ENCODE assay signal across 8 mouse cellular contexts in genomic region chr8:69790364-69790763, GRCm38 (mm10). TPM values are rescaled to one million over a fixed set of nuclear protein-coding genes. Genes with fewer than 3 reads are reported as not detected.
DNase-seq lines count a peak whose midpoint lies in the region; ATAC-seq and TF ChIP-seq lines count a peak whose summit lies in the region.

No protein-coding gene starts in this region.

- TF ChIP-seq CTCF in layer of hippocampus, adult 2 months (conservative IDR thresholded peaks at IDR 0.05): no peak
- no peak for TF ChIP-seq CTCF in liver, adult 2 months (IDR thresholded peaks at IDR 0.05; ENCODE audit: low read depth, low read length)

- no peak for TF ChIP-seq POLR2A in liver, adult 2 months (IDR thresholded peaks at IDR 0.05; ENCODE audit: extremely low read depth, insufficient read depth, low read length)

- peak overlapping the region; percentile 96 for H3K4me3 ChIP-seq in layer of hippocampus, adult 2 months
- peak overlapping the region; percentile 100 for H3K4me3 ChIP-seq in forebrain, embryonic 12.5 days (replicated peaks)
- peak overlapping the region; percentile 96 for H3K4me3 ChIP-seq in liver, adult 2 months (ENCODE audit: insufficient read depth, low read depth, low read length)
- peak overlapping the region; percentile 99 for H3K4me3 ChIP-seq in stomach, embryonic 16.5 days (replicated peaks; ENCODE audit: low read length)

- peaks cover 17% of the 10 kb centered on the region for H3K4me1 ChIP-seq in forebrain, embryonic 12.5 days
- H3K4me1 ChIP-seq in liver, adult 2 months (ENCODE audit: control insufficient read depth, insufficient read depth, low read length): 0 out of 2 replicates have a peak, but pooled peaks cover 6% of the 10 kb centered on the region
- peaks cover 15% of the 10 kb centered on the region for H3K4me1 ChIP-seq in stomach, embryonic 16.5 days (ENCODE audit: control insufficient read depth, insufficient read depth, low read length)

- H3K36me3 ChIP-seq in forebrain, embryonic 12.5 days (replicated peaks): peaks cover 22% of the 10 kb centered on the region
- peaks cover 13% of the 10 kb centered on the region; the same call in 1 of the 2 replicates for H3K36me3 ChIP-seq in liver, adult 2 months (ENCODE audit: control insufficient read depth, insufficient read depth, low read length)
- H3K36me3 ChIP-seq in stomach, embryonic 16.5 days (ENCODE audit: control insufficient read depth, insufficient read depth, low read length): peaks cover 2% of the 10 kb centered on the region; the same call in 1 of the 2 replicates

- DNase-seq in layer of hippocampus, adult 2 months (ENCODE audit: low spot score in 2 of 2): no peak
- DNase-seq in layer of hippocampus, adult 18-20 months (ENCODE audit: low spot score in 2 of 2): no peak
- DNase-seq in Muller cell, postnatal 12 days (ENCODE audit: inconsistent ontology term): peak; percentile 13
- no peak for DNase-seq in liver, adult 2 months (ENCODE audit: extremely low read depth, low read depth, low spot score)
- DNase-seq in frontal cortex, postnatal 25 days (ENCODE audit: low spot score in 2 of 2): no peak
- DNase-seq in cerebellum, adult 9-10 months: no peak

- H3K9me3 ChIP-seq in forebrain, embryonic 12.5 days: no peaks in the 10 kb centered on the region
- H3K9me3 ChIP-seq in stomach, embryonic 16.5 days (replicated peaks; ENCODE audit: control insufficient read depth, low read length): no peaks in the 10 kb centered on the region

- peak; percentile 42 for ATAC-seq in forebrain, embryonic 12.5 days (ENCODE audit: low FRiP score)
- no peak for ATAC-seq in stomach, embryonic 16.5 days (ENCODE audit: insufficient read depth, low FRiP score)

- H3K9ac ChIP-seq in forebrain, embryonic 12.5 days: peak overlapping the region; percentile 93
- H3K9ac ChIP-seq in liver, adult 2 months (ENCODE audit: low read depth, low read length): peak overlapping the region; percentile 50
- H3K9ac ChIP-seq in stomach, embryonic 16.5 days (ENCODE audit: low read length): peak overlapping the region; percentile 98

- H3K27me3 ChIP-seq in forebrain, embryonic 12.5 days: no peaks in the 10 kb centered on the region
- H3K27me3 ChIP-seq in liver, adult 2 months (ENCODE audit: control insufficient read depth, insufficient read depth, low read length): no peaks in the 10 kb centered on the region
- no peaks in the 10 kb centered on the region for H3K27me3 ChIP-seq in stomach, embryonic 16.5 days (ENCODE audit: control insufficient read depth, insufficient read depth, low read length)

- 40% methylated on average over 11 of the region's 11 CpGs for WGBS in forebrain, embryonic 12.5 days
- 17% methylated on average over 11 of the region's 11 CpGs for WGBS in liver, adult 2 months
- WGBS in stomach, embryonic 16.5 days: 30% methylated on average over 11 of the region's 11 CpGs

- H3K79me2 ChIP-seq in liver, adult 2 months (ENCODE audit: control insufficient read depth, insufficient read depth, low read length): peaks cover 6% of the 10 kb centered on the region

- H3K4me2 ChIP-seq in forebrain, embryonic 12.5 days: peak overlapping the region; percentile 75
- H3K4me2 ChIP-seq in stomach, embryonic 16.5 days (ENCODE audit: low read depth, low read length): peak overlapping the region; percentile 71

- H3K27ac ChIP-seq in layer of hippocampus, adult 2 months: peak overlapping the region; percentile 92
- H3K27ac ChIP-seq in forebrain, embryonic 12.5 days: no peak overlapping the region; the same call in 1 of the 2 replicates
- peak overlapping the region; percentile 82 for H3K27ac ChIP-seq in liver, adult 2 months (replicated peaks; ENCODE audit: insufficient read depth, low read depth, low read length)
- H3K27ac ChIP-seq in stomach, embryonic 16.5 days (ENCODE audit: low read length): peak overlapping the region; percentile 86

RNA-seq across cellular contexts. Expression of gene Atp13a1, which starts 0.6 kb away (rescaled TPM):
- 10 to 100 TPM; 40.3 to 41.3 TPM for total RNA-seq in layer of hippocampus, adult 2 months (2021)
- total RNA-seq in layer of hippocampus, adult 18-20 months (2021): 10 to 100 TPM; 36.0 to 37.2 TPM
- polyA plus RNA-seq in forebrain, embryonic 12.5 days (2016; fragmentation: Nextera tagmentation; extraction: Ambion mirVana): 53.5 and 55.3 TPM in 2 replicates
- 19.4 and 29.1 TPM in 2 replicates for total RNA-seq in liver, adult 2 months (2014; rRNA removed)
- 42.6 and 60.1 TPM in 2 replicates for polyA plus RNA-seq in liver, adult 2 months (2012; rRNA removed)
- 45.6 and 46.6 TPM in 2 replicates for polyA plus RNA-seq in stomach, embryonic 16.5 days (2015; fragmentation: Nextera tagmentation; extraction: Ambion mirVana)

RNA-seq across cellular contexts. Expression of gene Zfp866, which starts 0.6 kb away (rescaled TPM):
- 10 to 100 TPM; 28.2 to 28.5 TPM for total RNA-seq in layer of hippocampus, adult 2 months (2021)
- 10 to 100 TPM; 25.6 to 27.0 TPM for total RNA-seq in layer of hippocampus, adult 18-20 months (2021)
- 42.3 and 43.1 TPM in 2 replicates for polyA plus RNA-seq in forebrain, embryonic 12.5 days (2016; fragmentation: Nextera tagmentation; extraction: Ambion mirVana)
- total RNA-seq in liver, adult 2 months (2014; rRNA removed): 13.1 and 13.2 TPM in 2 replicates
- polyA plus RNA-seq in liver, adult 2 months (2012; rRNA removed): 3.3 and 4.6 TPM in 2 replicates
- polyA plus RNA-seq in stomach, embryonic 16.5 days (2015; fragmentation: Nextera tagmentation; extraction: Ambion mirVana): 24.1 and 25.8 TPM in 2 replicates

RNA-seq across cellular contexts. Expression of gene Gm20422, which starts 15.7 kb away (rescaled TPM):
- total RNA-seq in layer of hippocampus, adult 2 months (2021): 1 to 10 TPM; 2.8 to 3.5 TPM
- total RNA-seq in layer of hippocampus, adult 18-20 months (2021): 1 to 10 TPM in 1 of 2 experiments, under 1 TPM in 1; 0.91 to 3.0 TPM
- polyA plus RNA-seq in forebrain, embryonic 12.5 days (2016; fragmentation: Nextera tagmentation; extraction: Ambion mirVana): 0.42 TPM in 1 of 2 replicates, not detected in the other
- total RNA-seq in liver, adult 2 months (2014; rRNA removed): not detected in 2 replicates
- polyA plus RNA-seq in liver, adult 2 months (2012; rRNA removed): not detected in 2 replicates
- polyA plus RNA-seq in stomach, embryonic 16.5 days (2015; fragmentation: Nextera tagmentation; extraction: Ambion mirVana): 0.55 TPM in 1 of 2 replicates, not detected in the other

RNA-seq across cellular contexts. Expression of gene Gmip, which starts 18.1 kb away (rescaled TPM):
- 10 to 100 TPM; 11.1 to 15.7 TPM for total RNA-seq in layer of hippocampus, adult 2 months (2021)
- 10 to 100 TPM; 12.1 to 13.3 TPM for total RNA-seq in layer of hippocampus, adult 18-20 months (2021)
- 17.2 and 17.3 TPM in 2 replicates for polyA plus RNA-seq in forebrain, embryonic 12.5 days (2016; fragmentation: Nextera tagmentation; extraction: Ambion mirVana)
- total RNA-seq in liver, adult 2 months (2014; rRNA removed): 2.2 and 4.2 TPM in 2 replicates
- polyA plus RNA-seq in liver, adult 2 months (2012; rRNA removed): 6.5 and 12.6 TPM in 2 replicates
- 10.0 and 11.0 TPM in 2 replicates for polyA plus RNA-seq in stomach, embryonic 16.5 days (2015; fragmentation: Nextera tagmentation; extraction: Ambion mirVana)

RNA-seq across cellular contexts. Expression of gene Lpar2, which starts 31.9 kb away (rescaled TPM):
- total RNA-seq in layer of hippocampus, adult 2 months (2021): under 1 TPM; 0.47 to 0.64 TPM
- total RNA-seq in layer of hippocampus, adult 18-20 months (2021): under 1 TPM; 0.43 to 0.50 TPM
- polyA plus RNA-seq in forebrain, embryonic 12.5 days (2016; fragmentation: Nextera tagmentation; extraction: Ambion mirVana): 0.83 and 1.1 TPM in 2 replicates
- total RNA-seq in liver, adult 2 months (2014; rRNA removed): 0.18 and 0.40 TPM in 2 replicates
- 0.21 and 0.77 TPM in 2 replicates for polyA plus RNA-seq in liver, adult 2 months (2012; rRNA removed)
- 0.22 and 0.35 TPM in 2 replicates for polyA plus RNA-seq in stomach, embryonic 16.5 days (2015; fragmentation: Nextera tagmentation; extraction: Ambion mirVana)
